Mouse (Mus musculus) kidney, embryonic 16.5 days (tissue): ENCODE data around the gene Mtif3. TPM values are rescaled to one million over a fixed set of nuclear protein-coding genes. Genes with fewer than 3 reads are reported as not detected.
"Not testable (repeated sequence)": the region's sequence is repeated elsewhere in the genome, so short reads cannot be mapped to it uniquely, and the experiment has no call there.

ENCODE experiments used
- ATAC-seq: fragments of 200-750 bp; cut with Nextera tagmentation; 2 replicates; pipeline ENCODE4 v1.8.0; 2017; ENCODE audit warnings: moderate TSS enrichment; ENCODE audit not compliant: low FRiP score, low TSS enrichment
- H3K27ac ChIP-seq: fragments of 300-500 bp; sonication (generic); 2 replicates; pipeline ENCODE4 v1.5.1; 2014; ENCODE audit warnings: low read length
- H3K27me3 ChIP-seq: fragments of 300-500 bp; sonication (generic); 2 replicates; pipeline ENCODE4 v1.6.1; 2014; ENCODE audit warnings: low read length, control low read depth, mixed read lengths; ENCODE audit not compliant: insufficient read depth
- H3K36me3 ChIP-seq: fragments of 300-500 bp; sonication (generic); 2 replicates; pipeline ENCODE4 v1.6.1; 2014; ENCODE audit warnings: low read length, control low read depth, mixed read lengths; ENCODE audit not compliant: insufficient read depth
- H3K4me1 ChIP-seq: fragments of 300-500 bp; sonication (generic); 2 replicates; pipeline ENCODE4 v1.6.1; 2014; ENCODE audit warnings: low read length, control low read depth, mixed read lengths; ENCODE audit not compliant: insufficient read depth
- H3K4me2 ChIP-seq: fragments of 300-500 bp; sonication (generic); replicated peaks from 2 replicates; pipeline ENCODE4 v1.6.1; 2014; ENCODE audit warnings: low read depth, low read length
- H3K4me3 ChIP-seq: fragments of 300-500 bp; sonication (generic); 2 replicates; pipeline ENCODE4 v1.5.1; 2014; ENCODE audit warnings: mild to moderate bottlenecking, low read length
- H3K9ac ChIP-seq: fragments of 300-500 bp; sonication (generic); replicated peaks from 2 replicates; pipeline ENCODE4 v1.6.1; 2014; ENCODE audit warnings: low read length
- H3K9me3 ChIP-seq: fragments of 300-500 bp; sonication (generic); 2 replicates; pipeline ENCODE4 v1.6.1; 2016; ENCODE audit warnings: low read length, control low read depth
- WGBS: fragments of 180-500 bp; shearing (Covaris S2); extraction: QIAGEN DNeasy Blood & Tissue Kit; methylation state at CpG from one replicate; pipeline ENCODE4 v1.1.7; 2014; 5-methylcytosine and 5-hydroxymethylcytosine counted together
- polyA plus RNA-seq: library from polyadenylated mRNA; unstranded; fragments of >200 nt; fragmentation: Nextera tagmentation; extraction: Ambion mirVana; gene quantifications from 2 replicates; pipeline ENCODE4 v1.2.1, GENCODE M21; 2015

Gene Mtif3
- polyA plus RNA-seq, 1 experiment from 2014 or later: 26.0 TPM

DNA sequence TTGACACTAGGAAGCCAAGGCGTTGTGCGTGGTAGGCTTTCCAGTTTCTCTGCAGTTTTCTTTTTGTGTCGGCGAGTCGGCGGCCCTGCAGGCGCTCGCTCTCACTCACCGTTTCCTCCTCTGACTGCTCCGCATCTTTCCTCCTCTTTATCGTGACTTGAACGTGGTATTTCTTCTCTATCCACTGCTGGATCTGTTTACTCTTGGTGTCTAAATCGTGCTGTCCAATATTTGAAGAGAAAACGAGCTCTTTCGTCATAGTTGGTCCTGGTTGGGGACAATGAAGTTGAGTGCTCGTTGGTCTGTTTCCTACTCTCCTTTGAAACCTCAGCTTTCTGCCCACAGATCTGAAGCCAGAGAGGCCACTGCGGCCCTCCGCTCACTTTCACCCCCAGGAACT is 6.9 kb downstream of the Mtif3 start:
- 92% methylated on average over 18 of the region's 18 CpGs for WGBS
- no peak for ATAC-seq

DNA sequence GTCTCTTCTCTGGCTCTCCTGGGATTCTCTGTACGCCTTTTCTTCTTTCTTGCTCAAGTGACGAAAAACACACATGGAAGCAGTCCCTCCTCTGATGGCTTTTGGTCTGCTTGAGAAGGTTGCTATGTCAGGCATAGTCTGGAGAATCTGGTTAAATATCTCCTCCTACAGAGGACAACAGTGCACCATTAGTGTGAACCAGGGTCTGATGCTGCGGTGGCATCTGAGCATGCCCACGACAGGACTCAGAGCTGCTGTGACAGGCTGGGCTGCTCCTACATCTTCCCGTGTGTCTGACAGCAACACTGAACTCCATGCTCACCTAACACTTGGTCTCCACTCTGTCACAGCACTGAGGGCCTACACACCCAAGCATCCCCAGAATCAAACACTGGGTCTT is 7.9 kb downstream of the Mtif3 start:
- WGBS: 89% methylated on average over 5 of the region's 5 CpGs
- H3K4me2 ChIP-seq: no peak overlapping the region

More for the DNA sequence above, 6.9 kb downstream of the Mtif3 start:
- H3K36me3 ChIP-seq: peaks cover 72% of the 10 kb centered on the region
- H3K27me3 ChIP-seq: no peaks in the 10 kb centered on the region
- no peak overlapping the region for H3K4me2 ChIP-seq
- no peaks in the 10 kb centered on the region for H3K4me1 ChIP-seq
- H3K9me3 ChIP-seq: no peaks in the 10 kb centered on the region
- H3K4me3 ChIP-seq: no peak overlapping the region
- no peak overlapping the region for H3K9ac ChIP-seq
- H3K27ac ChIP-seq: no peak overlapping the region

DNA sequence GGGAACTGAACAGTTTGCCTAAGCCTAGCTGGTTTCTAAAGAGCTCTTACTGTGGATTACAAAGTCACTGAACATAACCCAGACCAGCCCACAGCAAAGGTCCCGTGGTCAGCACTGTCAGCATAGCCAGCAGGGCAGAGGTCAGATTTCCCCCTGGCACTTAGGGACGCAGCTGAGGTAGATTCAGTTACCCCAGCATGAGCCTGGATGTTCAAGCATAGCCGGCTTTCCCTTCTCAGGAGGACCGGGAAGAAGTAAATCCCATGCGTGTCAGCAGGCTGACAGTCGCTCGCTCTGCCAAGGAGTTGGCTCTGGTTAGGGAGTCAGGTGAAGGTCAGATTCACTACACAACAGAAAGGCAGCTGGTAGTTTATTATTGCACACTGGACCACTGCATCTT is 9.0 kb downstream of the Mtif3 start:
- no peak overlapping the region for H3K4me3 ChIP-seq
- no peak overlapping the region for H3K9ac ChIP-seq
- peaks cover 82% of the 10 kb centered on the region for H3K36me3 ChIP-seq
- 81% methylated on average over 7 of the region's 7 CpGs for WGBS
- ATAC-seq: no peak
- peaks cover 6% of the 10 kb centered on the region for H3K4me1 ChIP-seq
- H3K4me2 ChIP-seq: no peak overlapping the region
- H3K27ac ChIP-seq: no peak overlapping the region
- H3K9me3 ChIP-seq: no peaks in the 10 kb centered on the region
- H3K27me3 ChIP-seq: no peaks in the 10 kb centered on the region

More for the DNA sequence above, 7.9 kb downstream of the Mtif3 start:
- Histone ChIP-seq H3K27ac (no peak overlapping the region), H3K4me1 (no peaks in the 10 kb centered on the region), H3K9ac (no peak overlapping the region), H3K27me3 (no peaks in the 10 kb centered on the region), H3K36me3 (peaks cover 82% of the 10 kb centered on the region), H3K4me3 (no peak overlapping the region), H3K9me3 (no peaks in the 10 kb centered on the region)
- no peak for ATAC-seq

DNA sequence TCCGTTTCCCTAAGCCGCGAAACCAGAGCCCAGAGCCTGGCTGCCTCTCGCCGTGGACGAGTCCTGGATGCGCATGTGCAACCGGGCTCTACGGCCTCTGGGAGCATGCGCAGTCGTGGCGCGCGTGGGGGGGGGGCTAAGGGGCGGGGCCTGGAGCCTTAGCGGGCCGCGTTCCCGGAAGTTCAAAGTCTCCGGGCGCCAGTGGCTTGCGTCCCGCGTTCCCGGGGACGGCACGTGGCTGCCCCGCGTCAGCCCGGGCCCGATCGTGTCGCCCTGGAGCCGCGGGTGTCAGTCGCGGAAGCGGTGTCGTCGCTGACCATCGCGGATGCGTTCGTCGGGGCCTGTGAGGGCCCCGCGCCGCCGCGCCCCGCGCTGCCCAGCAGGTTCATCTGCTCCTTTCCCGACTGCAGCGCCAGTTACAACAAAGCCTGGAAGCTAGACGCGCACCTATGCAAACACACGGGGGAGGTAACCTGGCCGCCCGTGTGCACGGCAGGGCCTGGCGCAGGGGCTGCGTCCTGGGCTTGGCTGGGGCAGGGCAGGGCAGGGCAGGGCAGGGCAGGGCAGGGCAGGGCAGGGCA is 15.0 kb downstream of the Mtif3 start, which contains the start of gene Gtf3a:
Gtf3a (plus strand) TSS at position 150 of the 581 bp plus-strand sequence.
- WGBS: under 1% methylated on average over 59 of the region's 62 CpGs
- Histone ChIP-seq H3K9ac (peak within 1 kb of the TSS; percentile 79), H3K4me1 (peaks cover 12% of the 10 kb centered on the region), H3K9me3 (peaks cover 7% of the 10 kb centered on the region; the same call in 1 of the 2 replicates), H3K27me3 (no peaks in the 10 kb centered on the region), H3K27ac (peak within 1 kb of the TSS; percentile 80), H3K4me2 (peak within 1 kb of the TSS; percentile 85), H3K36me3 (peaks cover 29% of the 10 kb centered on the region), H3K4me3 (peak within 1 kb of the TSS; percentile 78)
- peak; percentile 95 for ATAC-seq

DNA sequence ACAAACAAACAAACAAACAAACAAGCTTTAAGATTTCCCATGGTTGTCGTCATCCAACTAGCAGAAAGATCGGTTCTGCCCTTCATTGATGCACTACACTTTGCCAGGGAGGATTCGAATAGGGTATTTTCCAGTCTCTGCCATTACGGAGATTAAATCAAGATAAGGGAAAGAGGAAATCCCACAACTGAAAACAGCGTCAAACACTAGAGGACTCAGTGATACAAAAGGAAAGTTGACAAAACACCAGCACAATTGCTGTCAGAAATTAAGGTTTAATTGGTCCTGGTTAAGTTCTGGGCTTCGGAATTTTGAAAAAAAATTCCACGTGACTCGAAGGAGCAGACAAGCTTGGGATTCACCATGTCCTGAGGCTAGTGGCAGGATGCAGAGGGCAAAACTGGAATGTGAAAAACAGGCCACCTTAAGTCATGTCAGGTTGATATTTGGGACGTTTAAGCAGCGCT is 15.5 kb downstream of the Mtif3 start:
- Histone ChIP-seq H3K9me3 (peaks cover 7% of the 10 kb centered on the region; the same call in 1 of the 2 replicates), H3K9ac (peak overlapping the region; percentile 79), H3K27me3 (no peaks in the 10 kb centered on the region), H3K4me3 (peak overlapping the region; percentile 78), H3K36me3 (peaks cover 24% of the 10 kb centered on the region), H3K27ac (peak overlapping the region; percentile 80), H3K4me1 (peaks cover 12% of the 10 kb centered on the region), H3K4me2 (peak overlapping the region; percentile 85)
- WGBS: 22% methylated on average over 10 of the region's 10 CpGs
- no peak for ATAC-seq

DNA sequence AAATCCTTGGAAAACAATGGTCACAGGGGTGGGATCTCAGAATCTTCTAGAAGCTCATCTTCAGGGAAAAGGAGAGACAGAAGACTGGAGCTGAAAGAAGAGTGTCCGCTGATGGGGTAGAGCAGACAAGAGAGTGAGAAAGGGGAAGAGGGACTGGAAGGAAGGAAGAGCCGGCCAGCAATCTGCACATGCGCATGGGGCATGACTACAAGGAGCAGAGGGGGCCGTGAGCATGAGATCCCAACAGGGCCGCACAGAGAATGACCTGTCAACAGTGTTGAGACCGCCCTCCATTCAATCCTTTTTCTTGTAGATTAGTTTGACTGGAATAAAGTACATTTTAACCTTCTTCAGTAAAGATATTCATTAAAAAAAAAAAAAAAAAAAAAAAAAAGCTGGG is 16.1 kb downstream of the Mtif3 start:
- Histone ChIP-seq H3K36me3 (peaks cover 18% of the 10 kb centered on the region), H3K9me3 (peaks cover 7% of the 10 kb centered on the region; the same call in 1 of the 2 replicates), H3K4me3 (no peak overlapping the region), H3K27ac (no peak overlapping the region), H3K9ac (no peak overlapping the region), H3K4me1 (peaks cover 12% of the 10 kb centered on the region), H3K4me2 (no peak overlapping the region), H3K27me3 (no peaks in the 10 kb centered on the region)
- ATAC-seq: no peak
- WGBS: 90% methylated on average over 6 of the region's 6 CpGs

DNA sequence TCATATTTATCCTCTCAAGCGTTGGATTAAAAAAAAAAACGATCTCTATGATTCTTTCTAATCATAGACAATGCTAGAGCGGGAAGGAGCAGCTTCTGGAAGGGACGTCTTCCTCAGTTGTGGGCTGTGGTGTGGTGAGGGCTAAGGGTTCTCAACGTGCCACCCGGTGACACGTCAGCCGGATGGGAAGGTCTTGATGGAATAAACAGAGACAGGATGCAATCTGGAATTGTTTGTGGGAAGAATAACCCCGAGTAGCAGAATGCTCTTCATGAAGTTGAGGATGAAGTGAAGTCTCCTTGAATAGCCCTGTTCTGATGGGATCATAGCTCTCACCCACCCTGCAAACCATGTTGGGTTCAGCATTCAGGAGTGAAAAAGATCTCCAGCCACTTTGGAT is 16.9 kb downstream of the Mtif3 start:
- H3K9ac ChIP-seq: no peak overlapping the region
- no peak overlapping the region for H3K4me2 ChIP-seq
- ATAC-seq: no peak
- peaks cover 12% of the 10 kb centered on the region for H3K4me1 ChIP-seq
- H3K27ac ChIP-seq: no peak overlapping the region
- no peaks in the 10 kb centered on the region for H3K27me3 ChIP-seq
- peaks cover 10% of the 10 kb centered on the region for H3K36me3 ChIP-seq
- peaks cover 7% of the 10 kb centered on the region; the same call in 1 of the 2 replicates for H3K9me3 ChIP-seq
- no peak overlapping the region for H3K4me3 ChIP-seq
- WGBS: 88% methylated on average over 9 of the region's 9 CpGs

DNA sequence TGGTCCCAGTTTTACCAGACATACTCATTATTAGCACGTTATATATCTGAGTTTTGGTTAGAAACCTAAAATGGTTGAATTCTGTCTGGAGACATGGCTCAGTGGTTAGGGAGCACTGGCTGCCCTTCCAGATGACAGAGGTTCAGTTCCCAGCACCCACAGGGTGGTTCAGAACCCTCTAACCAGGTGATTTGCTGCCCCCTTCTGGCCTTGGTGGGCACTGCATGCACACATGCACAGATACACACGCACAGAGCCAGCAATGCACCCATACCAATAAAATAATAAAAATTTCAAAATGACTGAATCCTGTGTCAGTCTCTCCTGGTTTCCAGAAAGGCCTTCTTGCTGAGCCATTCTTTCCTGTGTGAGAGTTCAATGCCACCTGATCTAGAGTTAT is 19.0 kb downstream of the Mtif3 start:
- no peak for ATAC-seq
- no peak overlapping the region for H3K27ac ChIP-seq
- no peak overlapping the region for H3K9ac ChIP-seq
- H3K9me3 ChIP-seq: peaks cover 7% of the 10 kb centered on the region; the same call in 1 of the 2 replicates
- WGBS: 93% methylated on average over 2 of the region's 2 CpGs
- H3K4me1 ChIP-seq: peaks cover 5% of the 10 kb centered on the region
- H3K36me3 ChIP-seq: no peaks in the 10 kb centered on the region
- H3K4me3 ChIP-seq: no peak overlapping the region
- H3K27me3 ChIP-seq: no peaks in the 10 kb centered on the region
- no peak overlapping the region for H3K4me2 ChIP-seq

DNA sequence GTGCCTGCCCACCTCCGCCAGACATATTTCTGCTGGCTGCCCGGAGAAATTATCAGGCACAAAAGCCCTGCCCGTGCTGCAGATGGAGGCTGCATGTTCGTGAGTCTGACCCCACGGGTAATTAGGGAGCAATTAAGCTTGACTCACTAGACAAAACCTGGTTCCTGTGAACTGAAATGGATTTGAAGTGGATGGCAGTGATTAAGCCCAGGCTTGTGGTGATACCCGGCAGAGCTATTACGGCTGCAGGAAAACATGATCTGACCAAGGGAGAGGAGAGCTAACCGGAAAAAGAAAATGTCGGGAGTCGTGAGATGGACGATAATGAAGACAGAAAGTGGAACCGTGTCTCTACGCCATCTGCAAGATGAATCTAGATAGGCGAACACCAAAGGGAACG is 20.6 kb downstream of the Mtif3 start:
- Histone ChIP-seq H3K36me3 (no peaks in the 10 kb centered on the region), H3K27ac (no peak overlapping the region), H3K9ac (no peak overlapping the region), H3K4me1 (no peaks in the 10 kb centered on the region), H3K27me3 (no peaks in the 10 kb centered on the region), H3K9me3 (peaks cover 10% of the 10 kb centered on the region; the same call in 1 of the 2 replicates), H3K4me3 (no peak overlapping the region), H3K4me2 (no peak overlapping the region)
- no peak for ATAC-seq
- 77% methylated on average over 15 of the region's 15 CpGs for WGBS

DNA sequence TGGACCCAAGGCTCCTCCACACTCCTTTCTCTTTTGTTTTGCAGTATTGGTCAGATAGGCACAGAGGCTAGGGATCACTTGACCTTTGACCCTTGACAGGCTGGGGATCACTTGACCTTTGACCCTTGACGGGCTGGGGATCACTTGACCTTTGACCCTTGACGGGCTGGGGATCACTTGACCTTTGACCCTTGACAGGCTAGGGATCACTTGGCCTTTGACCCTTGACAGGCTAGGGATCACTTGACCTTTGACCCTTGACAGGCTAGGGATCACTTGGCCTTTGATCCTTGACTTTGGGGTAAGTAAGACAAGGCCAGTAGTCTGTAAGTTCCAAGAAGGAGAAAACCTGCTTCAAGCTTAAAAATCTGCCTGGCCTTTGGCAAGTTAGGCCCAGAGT is 21.7 kb downstream of the Mtif3 start:
- 24% methylated on average over 2 of the region's 2 CpGs for WGBS

More for the DNA sequence above, 21.7 kb downstream of the Mtif3 start:
- not testable (repeated sequence) for H3K27ac ChIP-seq, H3K4me2 ChIP-seq, H3K9me3 ChIP-seq, ATAC-seq, H3K36me3 ChIP-seq, H3K4me3 ChIP-seq, H3K27me3 ChIP-seq, H3K9ac ChIP-seq, H3K4me1 ChIP-seq
